Mouse (Mus musculus): ENCODE data around the gene Prnd. TPM values are rescaled to one million over a fixed set of nuclear protein-coding genes. Genes with fewer than 3 reads are reported as not detected.

The Prnd gene
- total RNA-seq, 2 experiments from 2014 or later, result 0.08 to 0.15 TPM

- Histone ChIP-seq H3K4me3 (no peak overlapping the region), H3K27ac (no peak overlapping the region)
- intact Hi-C loops (cut with DNase I), result no loop called here
- no peak for TF ChIP-seq CTCF (IDR thresholded peaks at IDR 0.05)
- DNase-seq, result no peak
These were observed 7.1 kb downstream of the Prnd start for GRCm38 (mm10) chr2:131957731-131958222.

GRCm38 (mm10) chr2:131961671-131962070 is 11.0 kb downstream of the Prnd start:
- intact Hi-C loops (cut with DNase I), result no loop called here
- DNase-seq, result no peak
- no peak for TF ChIP-seq CTCF (IDR thresholded peaks at IDR 0.05)
- Histone ChIP-seq H3K4me3 (no peak overlapping the region), H3K27ac (no peak overlapping the region)

DNA sequence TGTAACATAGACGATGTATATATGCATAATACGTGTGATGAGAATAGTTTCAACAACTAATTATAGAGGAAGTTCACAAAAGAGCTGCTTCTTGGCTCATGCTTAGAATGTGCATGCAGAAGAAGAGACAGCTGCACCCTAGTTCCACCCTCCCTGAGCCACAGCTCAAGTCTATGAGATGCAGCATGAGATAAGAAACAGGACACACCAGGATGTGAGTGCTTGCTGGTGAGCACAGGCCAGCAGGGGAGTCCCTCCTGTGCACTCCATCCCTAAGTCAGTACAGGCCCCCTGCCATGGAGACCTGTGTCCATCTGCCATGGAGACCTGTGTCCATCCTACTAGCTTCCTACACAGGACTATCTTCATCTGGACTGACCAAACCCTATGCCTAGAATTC is 19.9 kb downstream of the Prnd start:
- DNase-seq, result no peak
- no peak overlapping the region for H3K4me3 ChIP-seq
- intact Hi-C loops (cut with DNase I), result no loop called here
- H3K27ac ChIP-seq, result no peak overlapping the region
- TF ChIP-seq CTCF (IDR thresholded peaks at IDR 0.05), result no peak

DNA sequence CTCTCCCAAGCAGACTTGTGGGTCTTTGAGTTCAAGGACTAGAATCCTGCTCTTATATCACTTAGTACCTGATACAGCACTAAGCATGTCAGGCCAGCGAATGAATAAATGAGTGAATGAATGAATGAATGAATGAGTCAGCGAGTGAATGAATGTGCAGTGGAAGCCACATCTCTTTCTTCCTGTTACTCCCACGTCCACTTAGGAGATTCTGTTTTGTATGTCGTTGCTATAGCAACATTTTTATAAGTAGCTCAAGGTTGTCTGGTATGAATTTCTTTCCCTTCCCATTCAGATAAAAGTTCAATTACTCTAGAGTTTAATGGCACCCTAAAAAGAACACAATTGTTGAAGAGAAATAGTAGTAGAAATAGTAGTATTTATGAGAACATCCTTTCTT is 20.4 kb downstream of the Prnd start:
- intact Hi-C loops (cut with DNase I), result no loop called here
- Histone ChIP-seq H3K4me3 (no peak overlapping the region), H3K27ac (no peak overlapping the region)
- TF ChIP-seq CTCF (IDR thresholded peaks at IDR 0.05), result no peak
- DNase-seq, result no peak

DNA sequence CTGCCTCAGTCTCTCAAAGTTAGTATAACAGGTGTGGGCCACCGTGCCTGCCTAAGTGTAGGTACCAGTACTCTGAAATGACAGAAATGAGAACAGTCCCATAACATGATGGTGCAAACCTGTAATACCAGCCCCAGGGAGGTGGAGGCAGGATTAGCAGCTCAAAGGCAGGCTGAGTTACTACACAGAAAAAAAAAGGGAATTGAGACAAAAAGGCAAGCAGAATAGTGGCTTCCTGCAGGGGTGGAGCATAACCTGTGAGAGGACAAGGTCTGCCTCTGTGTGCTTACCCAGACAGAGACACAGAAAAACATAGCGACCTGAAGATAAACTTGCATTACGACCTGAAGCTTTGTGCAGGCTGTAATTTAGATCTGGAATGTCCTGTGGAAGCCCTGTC is 26.0 kb downstream of the Prnd start:
- no peak for DNase-seq
- H3K27ac ChIP-seq, result no peak overlapping the region
- no peak overlapping the region for H3K4me3 ChIP-seq
- intact Hi-C loops (cut with DNase I), result no loop called here
- TF ChIP-seq CTCF (IDR thresholded peaks at IDR 0.05), result no peak

- no peak for DNase-seq
- H3K27ac ChIP-seq, result no peak overlapping the region
- no peak for TF ChIP-seq CTCF (IDR thresholded peaks at IDR 0.05)
- no peak overlapping the region for H3K4me3 ChIP-seq
- intact Hi-C loops (cut with DNase I), result no loop called here
These were observed 30.2 kb downstream of the Prnd start for GRCm38 (mm10) chr2:131980866-131981265.

DNA sequence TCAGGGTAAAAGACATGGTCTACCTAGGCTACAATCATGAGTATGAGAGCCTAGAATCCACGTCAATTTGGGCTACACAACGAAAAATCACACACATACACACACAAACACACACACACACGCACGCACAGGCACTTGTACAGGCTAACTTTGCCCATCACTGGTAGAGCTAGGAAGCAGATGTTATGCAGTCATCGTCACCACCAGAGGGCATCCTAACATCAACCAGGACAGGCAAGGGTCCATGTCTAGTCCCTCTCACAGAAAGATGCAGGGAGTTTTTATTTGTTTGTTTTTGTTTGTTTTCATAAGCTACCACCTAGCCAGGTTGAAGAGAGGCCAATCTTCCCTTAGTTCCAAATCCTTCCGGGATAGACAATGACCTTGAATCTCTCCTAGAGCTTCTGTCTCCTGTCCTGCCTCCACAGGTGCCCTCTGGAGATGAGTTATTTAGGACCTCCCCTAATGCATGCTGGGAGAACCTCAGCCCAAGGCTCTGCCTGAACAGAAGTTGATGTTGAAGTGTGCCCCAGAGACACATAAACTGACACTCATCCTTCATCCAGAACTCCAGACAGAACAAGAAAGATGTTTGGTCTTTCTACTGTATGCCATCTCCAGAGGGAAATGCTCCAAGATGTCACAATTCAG is 32.0 kb downstream of the Prnd start:
- Histone ChIP-seq H3K4me3 (no peak overlapping the region), H3K27ac (no peak overlapping the region)
- intact Hi-C loops (cut with DNase I), result loop anchor here (1.0 to 2.0 kb wide), 2 partner anchors 129 to 258 kb away; no protein-coding TSS in a partner anchor
- peak; percentile 69 for DNase-seq
- TF ChIP-seq CTCF (IDR thresholded peaks at IDR 0.05), result peak; percentile 90

DNA sequence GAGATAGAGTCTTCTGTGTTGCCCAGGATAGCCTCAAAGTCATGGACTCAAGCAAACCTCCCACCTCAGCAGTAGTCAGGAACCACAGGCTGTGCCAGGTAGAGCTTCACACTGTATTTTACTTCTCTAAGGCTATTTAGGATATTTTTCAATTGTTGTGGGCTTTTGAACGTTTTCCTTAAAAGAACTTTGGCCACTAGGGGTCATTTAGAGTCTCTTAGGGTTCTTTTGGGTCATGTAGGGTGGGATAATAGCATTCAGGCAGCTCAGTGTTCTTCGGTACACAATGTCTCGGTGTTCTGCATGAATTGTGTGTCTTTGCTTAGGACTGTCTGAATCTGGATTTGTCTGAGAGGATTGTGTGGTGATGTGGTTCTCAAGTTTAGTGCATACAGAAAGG is 37.3 kb downstream of the Prnd start:
- peak; percentile 39 for TF ChIP-seq CTCF (IDR thresholded peaks at IDR 0.05)
- Histone ChIP-seq H3K27ac (no peak overlapping the region), H3K4me3 (no peak overlapping the region)
- no peak for DNase-seq
- intact Hi-C loops (cut with DNase I), result no loop called here

DNA sequence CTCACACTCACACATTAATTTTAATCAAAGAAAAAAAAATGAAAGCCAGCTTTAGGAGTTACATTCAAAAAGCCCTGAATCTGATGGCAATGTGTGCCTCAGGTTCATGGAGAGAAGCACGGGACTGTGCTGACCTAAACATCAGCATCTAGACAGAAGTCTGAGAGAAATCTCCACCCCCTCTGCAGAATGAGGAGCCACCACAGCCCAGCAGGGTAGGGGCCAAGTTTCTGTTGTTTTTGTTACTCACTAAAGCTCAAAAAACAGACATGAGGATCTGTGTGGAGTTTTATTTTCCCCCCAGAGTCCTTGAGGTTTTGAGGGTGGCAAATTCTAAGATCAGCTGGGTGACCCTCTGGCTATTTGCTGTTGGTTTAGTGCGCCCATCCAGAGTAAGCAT is 37.9 kb downstream of the Prnd start:
- DNase-seq, result no peak
- no peak for TF ChIP-seq CTCF (IDR thresholded peaks at IDR 0.05)
- Histone ChIP-seq H3K4me3 (no peak overlapping the region), H3K27ac (no peak overlapping the region)
- intact Hi-C loops (cut with DNase I), result no loop called here

DNA sequence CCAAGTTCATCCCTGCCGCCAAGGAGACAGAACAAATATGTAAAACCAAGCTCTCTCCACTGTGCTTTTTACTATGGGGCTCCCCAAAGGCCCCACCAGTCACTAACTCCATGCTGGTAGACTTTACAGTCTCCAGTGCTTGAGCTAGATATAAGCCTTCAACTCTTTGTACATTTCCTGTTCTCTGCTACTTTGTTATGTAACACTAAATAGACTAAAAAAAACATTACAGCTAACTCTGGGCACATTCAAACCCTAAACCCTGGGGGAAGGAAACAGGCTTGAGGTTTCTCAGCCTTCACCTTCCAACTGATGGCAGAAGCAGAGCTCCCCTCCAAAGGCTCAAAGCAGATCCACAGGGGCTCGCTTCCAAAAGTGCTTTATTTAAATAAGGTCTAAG is 41.8 kb downstream of the Prnd start:
- no peak overlapping the region for H3K27ac ChIP-seq
- no peak for DNase-seq
- no peak for TF ChIP-seq CTCF (IDR thresholded peaks at IDR 0.05)
- intact Hi-C loops (cut with DNase I), result no loop called here
- H3K4me3 ChIP-seq, result no peak overlapping the region

DNA sequence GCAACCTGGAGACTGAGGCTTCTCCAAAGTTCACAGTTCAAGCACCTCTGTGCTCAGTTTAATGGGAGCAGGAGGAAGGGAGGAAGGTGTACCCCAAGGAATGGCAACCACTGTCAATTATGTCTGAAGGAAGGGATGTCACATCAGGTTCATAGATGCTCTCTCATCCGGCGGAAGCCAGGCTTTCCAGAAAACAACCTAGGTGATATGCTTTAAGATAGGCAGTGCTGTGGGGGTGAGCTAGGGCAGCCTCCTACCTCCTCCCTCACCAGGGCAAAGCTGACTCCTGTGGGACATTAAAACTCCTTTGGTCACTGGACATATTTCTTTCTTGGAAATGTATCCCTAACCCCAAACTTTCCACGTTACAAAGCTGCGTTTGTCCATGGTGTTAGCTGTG is 42.5 kb downstream of the Prnd start:
- TF ChIP-seq CTCF (IDR thresholded peaks at IDR 0.05), result no peak
- H3K4me3 ChIP-seq, result no peak overlapping the region
- no peak overlapping the region for H3K27ac ChIP-seq
- intact Hi-C loops (cut with DNase I), result no loop called here
- DNase-seq, result no peak

GRCm38 (mm10) chr2:131993563-131994088 is 43.0 kb downstream of the Prnd start:
- no peak for DNase-seq
- no peak for TF ChIP-seq CTCF (IDR thresholded peaks at IDR 0.05)
- intact Hi-C loops (cut with DNase I), result no loop called here
- Histone ChIP-seq H3K4me3 (no peak overlapping the region), H3K27ac (no peak overlapping the region)

DNA sequence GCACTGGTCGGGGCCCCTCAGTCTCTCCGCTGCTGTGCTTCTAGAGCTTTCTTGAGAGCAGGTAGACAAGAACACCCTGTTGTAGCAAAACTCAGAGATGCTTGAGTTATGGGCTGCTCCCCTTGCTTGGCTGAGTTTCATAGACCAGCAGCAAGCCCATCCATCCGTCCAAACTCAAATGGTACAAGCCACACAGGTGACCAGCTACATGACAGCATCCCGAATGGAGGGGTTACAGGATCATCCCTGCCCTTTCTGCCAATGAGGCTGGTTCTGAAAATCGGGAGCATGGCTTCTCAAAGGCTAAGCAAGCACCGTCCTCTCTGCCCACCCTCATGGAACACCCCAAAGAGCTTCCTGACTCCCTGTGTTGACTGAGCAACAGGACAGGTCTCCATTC is 44.3 kb downstream of the Prnd start:
- no peak overlapping the region for H3K27ac ChIP-seq
- intact Hi-C loops (cut with DNase I), result no loop called here
- no peak for DNase-seq
- no peak for TF ChIP-seq CTCF (IDR thresholded peaks at IDR 0.05)
- no peak overlapping the region for H3K4me3 ChIP-seq

GRCm38 (mm10) chr2:131995742-131996141 is 45.1 kb downstream of the Prnd start:
- intact Hi-C loops (cut with DNase I), result no loop called here
- TF ChIP-seq CTCF (IDR thresholded peaks at IDR 0.05), result no peak
- DNase-seq, result no peak

More at GRCm38 (mm10) chr2:131995742-131996141, 45.1 kb downstream of the Prnd start:
- Histone ChIP-seq H3K27ac (no peak overlapping the region), H3K4me3 (no peak overlapping the region)
